Mouse (Mus musculus): ENCODE measurements around the gene Samhd1. TPM values are rescaled to one million over a fixed set of nuclear protein-coding genes. Genes with fewer than 3 reads are reported as not detected.

The Samhd1 gene
- polyA plus RNA-seq, 1 experiment from 2014 or later: 103 TPM

DNA sequence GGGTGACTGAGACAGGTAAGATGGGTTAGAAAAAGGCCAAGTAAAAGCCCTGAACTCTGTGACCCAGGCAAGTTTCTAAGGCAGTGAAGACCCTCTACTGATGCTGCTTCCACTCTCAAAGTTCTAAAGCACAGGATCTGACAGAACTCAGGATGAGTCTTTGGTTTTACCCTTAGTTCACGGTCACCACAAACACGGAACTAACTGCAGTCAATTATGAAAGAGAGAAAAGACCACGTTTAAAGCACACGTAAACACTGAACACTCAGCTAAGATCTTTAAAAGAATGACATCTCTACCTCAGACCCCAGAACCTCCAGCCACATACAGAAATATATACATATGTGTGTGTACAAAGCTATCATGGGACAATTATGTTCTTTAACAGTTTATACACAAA lies 6.0 kb downstream of the Samhd1 start:
- WGBS: 70% methylated on average over 4 of the region's 4 CpGs
- ATAC-seq: no peak
- no peak for TF ChIP-seq EP300 (IDR thresholded peaks at IDR 0.05)
- no peak for TF ChIP-seq CTCF (IDR thresholded peaks at IDR 0.05)
- H3K9me3 ChIP-seq (ENCODE audit: low read length): no peaks in the 10 kb centered on the region
- peak overlapping the region; percentile 33; the same call in 1 of the 2 replicates for H3K4me2 ChIP-seq (replicated peaks; ENCODE audit: low read depth, low read length)
- no peak overlapping the region for H3K9ac ChIP-seq (replicated peaks; ENCODE audit: low read depth)
- no peaks in the 10 kb centered on the region; the same call in 1 of the 2 replicates for H3K4me1 ChIP-seq (ENCODE audit: insufficient read depth, low read depth, low read length)
- H3K36me3 ChIP-seq (ENCODE audit: insufficient read depth, low read length): no peaks in the 10 kb centered on the region
- no peak for DNase-seq (ENCODE audit: low spot score)
- H3K27ac ChIP-seq (ENCODE audit: low read length): 0 out of 2 replicates have a peak overlapping the region, but pooled peaks have one; percentile 51
- 0 out of 2 replicates have a peak overlapping the region, but pooled peaks have one; percentile 14 for H3K4me3 ChIP-seq (ENCODE audit: low read depth, low read length)
- H3K27me3 ChIP-seq (replicated peaks; ENCODE audit: insufficient read depth, low read length): no peaks in the 10 kb centered on the region

DNA sequence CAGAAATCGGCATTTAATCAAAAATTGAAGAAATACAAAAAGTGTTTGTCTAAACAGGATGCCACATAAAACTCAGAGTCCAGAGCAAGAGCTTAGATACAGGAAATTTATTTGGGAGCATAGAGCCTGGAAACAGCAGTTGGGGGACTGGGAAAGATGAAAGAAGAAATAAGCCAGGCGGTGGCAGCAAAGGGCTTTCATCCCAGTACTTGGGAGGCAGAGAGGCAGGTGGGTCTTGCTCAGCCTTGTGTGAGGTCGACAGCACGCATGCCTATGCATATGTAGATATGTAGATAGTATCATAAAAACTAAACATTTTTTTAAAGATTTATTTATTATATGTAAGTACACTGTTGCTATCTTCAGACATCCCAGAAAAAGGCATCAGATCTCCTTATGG lies 7.0 kb downstream of the Samhd1 start:
- Histone ChIP-seq H3K4me2 (replicated peaks; ENCODE audit: low read depth, low read length) (no peak overlapping the region), H3K9ac (replicated peaks; ENCODE audit: low read depth) (no peak overlapping the region), H3K9me3 (ENCODE audit: low read length) (no peaks in the 10 kb centered on the region), H3K27me3 (replicated peaks; ENCODE audit: insufficient read depth, low read length) (no peaks in the 10 kb centered on the region), H3K4me3 (ENCODE audit: low read depth, low read length) (no peak overlapping the region), H3K4me1 (ENCODE audit: insufficient read depth, low read depth, low read length) (no peaks in the 10 kb centered on the region; the same call in 1 of the 2 replicates), H3K27ac (ENCODE audit: low read length) (no peak overlapping the region), H3K36me3 (ENCODE audit: insufficient read depth, low read length) (no peaks in the 10 kb centered on the region)
- WGBS: 53% methylated on average over 4 of the region's 4 CpGs
- DNase-seq (ENCODE audit: low spot score) (peak; percentile 49), ATAC-seq (no peak)
- TF ChIP-seq CTCF (IDR thresholded peaks at IDR 0.05): peak; percentile 60
- TF ChIP-seq EP300 (IDR thresholded peaks at IDR 0.05): no peak

DNA sequence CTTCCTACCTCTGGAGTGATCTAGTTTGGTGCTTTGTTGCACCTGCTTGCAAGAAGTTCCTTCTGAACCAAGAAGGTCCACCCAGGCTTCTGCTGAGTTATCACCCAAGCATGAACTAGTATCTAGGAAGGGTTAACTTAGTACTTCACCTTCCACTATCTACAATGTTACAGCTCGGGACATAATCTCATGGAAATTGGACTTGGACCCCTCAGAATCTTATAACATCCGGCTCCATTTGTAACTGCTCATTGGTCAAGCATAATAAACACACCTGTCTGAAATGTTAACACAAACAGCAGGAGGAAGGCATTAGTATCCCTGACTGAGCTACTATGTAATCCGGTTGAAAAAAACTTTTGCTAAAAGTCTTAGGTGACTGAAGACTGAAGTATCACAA lies 7.7 kb downstream of the Samhd1 start:
- H3K4me1 ChIP-seq (ENCODE audit: insufficient read depth, low read depth, low read length): no peaks in the 10 kb centered on the region; the same call in 1 of the 2 replicates
- ATAC-seq (no peak), DNase-seq (ENCODE audit: low spot score) (no peak)
- H3K9ac ChIP-seq (replicated peaks; ENCODE audit: low read depth): no peak overlapping the region
- H3K36me3 ChIP-seq (ENCODE audit: insufficient read depth, low read length): no peaks in the 10 kb centered on the region
- TF ChIP-seq CTCF (IDR thresholded peaks at IDR 0.05): no peak
- TF ChIP-seq EP300 (IDR thresholded peaks at IDR 0.05): no peak
- no peak overlapping the region for H3K4me3 ChIP-seq (ENCODE audit: low read depth, low read length)
- H3K27ac ChIP-seq (ENCODE audit: low read length): no peak overlapping the region
- no peak overlapping the region for H3K4me2 ChIP-seq (replicated peaks; ENCODE audit: low read depth, low read length)
- no peaks in the 10 kb centered on the region for H3K9me3 ChIP-seq (ENCODE audit: low read length)
- H3K27me3 ChIP-seq (replicated peaks; ENCODE audit: insufficient read depth, low read length): no peaks in the 10 kb centered on the region
- 69% methylated on average over 3 of the region's 3 CpGs for WGBS

DNA sequence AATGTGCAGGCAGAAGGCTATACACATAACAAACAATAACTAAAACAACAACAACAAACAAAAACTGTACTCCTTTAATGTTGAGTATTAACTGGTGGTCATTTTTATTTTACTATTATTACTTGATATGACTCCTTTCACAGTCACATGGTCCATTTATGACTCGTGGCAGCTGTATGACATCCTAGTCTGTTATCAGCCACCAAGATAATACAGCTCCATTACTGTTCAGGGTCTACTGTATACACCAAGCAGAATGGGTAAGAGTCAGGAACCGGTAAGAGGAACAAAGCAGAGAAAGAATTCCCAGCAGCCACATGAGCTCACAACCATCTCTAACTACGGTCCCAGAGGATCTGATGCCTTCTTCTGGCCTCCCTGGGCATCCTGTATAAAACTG lies 9.8 kb downstream of the Samhd1 start:
- H3K9ac ChIP-seq (replicated peaks; ENCODE audit: low read depth): no peak overlapping the region
- no peaks in the 10 kb centered on the region; the same call in 1 of the 2 replicates for H3K4me1 ChIP-seq (ENCODE audit: insufficient read depth, low read depth, low read length)
- WGBS: 87% methylated on average over 3 of the region's 3 CpGs
- no peaks in the 10 kb centered on the region for H3K9me3 ChIP-seq (ENCODE audit: low read length)
- H3K4me2 ChIP-seq (replicated peaks; ENCODE audit: low read depth, low read length): no peak overlapping the region
- no peak overlapping the region for H3K27ac ChIP-seq (ENCODE audit: low read length)
- no peak for TF ChIP-seq CTCF (IDR thresholded peaks at IDR 0.05)
- no peak for TF ChIP-seq EP300 (IDR thresholded peaks at IDR 0.05)
- no peak overlapping the region for H3K4me3 ChIP-seq (ENCODE audit: low read depth, low read length)
- peaks cover 17% of the 10 kb centered on the region; the same call in 1 of the 2 replicates for H3K36me3 ChIP-seq (ENCODE audit: insufficient read depth, low read length)
- H3K27me3 ChIP-seq (replicated peaks; ENCODE audit: insufficient read depth, low read length): no peaks in the 10 kb centered on the region
- DNase-seq (ENCODE audit: low spot score) (no peak), ATAC-seq (no peak)

DNA sequence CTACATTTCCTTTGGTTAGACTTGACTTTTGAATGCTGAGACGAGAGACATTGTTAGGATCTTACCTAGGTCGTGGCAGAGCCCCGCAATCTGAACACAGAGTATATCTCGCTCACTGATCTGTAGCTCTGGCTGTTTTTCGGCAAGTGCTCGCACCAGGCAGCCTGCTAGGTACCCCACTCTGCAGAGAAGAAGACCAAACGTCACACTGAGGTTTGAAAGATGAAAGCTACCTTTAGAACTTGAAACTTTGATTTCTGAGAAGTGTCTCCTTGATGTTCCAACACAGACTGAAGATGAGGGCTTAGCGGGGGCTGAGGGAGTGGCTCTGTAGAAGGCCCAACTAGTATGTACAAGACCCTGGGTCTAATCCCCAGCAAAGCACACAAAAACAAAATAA lies 13.3 kb downstream of the Samhd1 start:
- WGBS: 91% methylated on average over 8 of the region's 8 CpGs

DNA sequence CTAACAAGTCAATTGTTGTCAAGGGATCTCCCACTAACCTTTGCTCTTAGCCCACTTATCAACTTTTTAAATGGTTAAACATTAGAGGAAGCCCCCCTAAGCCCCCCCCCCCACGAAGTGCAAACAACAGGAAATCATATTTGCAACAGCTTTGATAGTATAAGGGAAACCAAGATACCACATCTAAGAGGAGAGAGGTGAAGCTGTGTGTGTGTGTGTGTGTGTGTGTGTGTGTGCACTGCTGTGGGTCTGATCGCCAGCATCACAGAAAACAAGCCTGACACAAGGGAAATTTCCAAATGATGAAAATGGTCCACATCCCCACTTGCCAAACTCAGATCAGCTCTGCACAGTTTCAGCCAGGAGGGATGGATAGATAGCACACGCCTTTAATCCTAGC lies 16.0 kb downstream of the Samhd1 start:
- no peak for ATAC-seq
- H3K4me1 ChIP-seq (ENCODE audit: insufficient read depth, low read depth, low read length): no peaks in the 10 kb centered on the region

More for the DNA sequence above, 13.3 kb downstream of the Samhd1 start:
- no peak overlapping the region for H3K9ac ChIP-seq (replicated peaks; ENCODE audit: low read depth)
- no peak overlapping the region for H3K27ac ChIP-seq (ENCODE audit: low read length)
- peaks cover 17% of the 10 kb centered on the region; the same call in 1 of the 2 replicates for H3K36me3 ChIP-seq (ENCODE audit: insufficient read depth, low read length)
- no peaks in the 10 kb centered on the region for H3K9me3 ChIP-seq (ENCODE audit: low read length)
- H3K4me3 ChIP-seq (ENCODE audit: low read depth, low read length): no peak overlapping the region
- no peak for TF ChIP-seq CTCF (IDR thresholded peaks at IDR 0.05)
- TF ChIP-seq EP300 (IDR thresholded peaks at IDR 0.05): no peak
- no peak overlapping the region for H3K4me2 ChIP-seq (replicated peaks; ENCODE audit: low read depth, low read length)
- no peaks in the 10 kb centered on the region for H3K4me1 ChIP-seq (ENCODE audit: insufficient read depth, low read depth, low read length)
- no peaks in the 10 kb centered on the region for H3K27me3 ChIP-seq (replicated peaks; ENCODE audit: insufficient read depth, low read length)
- ATAC-seq (no peak), DNase-seq (ENCODE audit: low spot score) (no peak)

DNA sequence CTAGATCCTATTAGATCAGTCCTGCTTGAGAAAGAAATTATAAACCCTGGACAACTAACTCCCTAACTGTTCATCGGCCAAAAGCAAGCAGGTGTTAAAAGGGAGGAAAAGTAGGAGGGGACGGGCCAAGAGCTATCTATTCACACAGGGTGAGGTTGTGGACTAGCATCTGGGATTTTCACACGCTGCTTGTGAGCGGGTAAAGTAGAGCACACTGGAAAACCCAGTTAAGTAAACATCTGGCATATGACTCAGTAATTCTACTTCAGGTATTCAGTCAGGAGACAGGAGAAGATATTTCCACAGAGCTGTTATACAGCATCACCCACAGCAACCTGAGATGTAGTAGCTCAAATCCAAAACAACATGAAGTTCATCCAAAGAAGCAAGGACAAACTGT lies 16.5 kb downstream of the Samhd1 start:
- H3K9me3 ChIP-seq (ENCODE audit: low read length): no peaks in the 10 kb centered on the region
- no peak overlapping the region for H3K27ac ChIP-seq (ENCODE audit: low read length)
- H3K9ac ChIP-seq (replicated peaks; ENCODE audit: low read depth): no peak overlapping the region
- DNase-seq (ENCODE audit: low spot score): no peak
- ATAC-seq: no peak
- H3K36me3 ChIP-seq (ENCODE audit: insufficient read depth, low read length): peaks cover 31% of the 10 kb centered on the region; the same call in 1 of the 2 replicates
- WGBS: 70% methylated on average over 4 of the region's 4 CpGs
- no peak overlapping the region for H3K4me2 ChIP-seq (replicated peaks; ENCODE audit: low read depth, low read length)
- H3K4me3 ChIP-seq (ENCODE audit: low read depth, low read length): no peak overlapping the region
- no peaks in the 10 kb centered on the region for H3K4me1 ChIP-seq (ENCODE audit: insufficient read depth, low read depth, low read length)
- TF ChIP-seq EP300 (IDR thresholded peaks at IDR 0.05) (no peak), CTCF (IDR thresholded peaks at IDR 0.05) (no peak)
- H3K27me3 ChIP-seq (replicated peaks; ENCODE audit: insufficient read depth, low read length): no peaks in the 10 kb centered on the region

More for the DNA sequence above, 16.0 kb downstream of the Samhd1 start:
- no peak overlapping the region for H3K9ac ChIP-seq (replicated peaks; ENCODE audit: low read depth)
- H3K9me3 ChIP-seq (ENCODE audit: low read length): no peaks in the 10 kb centered on the region
- TF ChIP-seq CTCF (IDR thresholded peaks at IDR 0.05) (no peak), EP300 (IDR thresholded peaks at IDR 0.05) (no peak)
- no peak for DNase-seq (ENCODE audit: low spot score)
- H3K27ac ChIP-seq (ENCODE audit: low read length): no peak overlapping the region
- H3K27me3 ChIP-seq (replicated peaks; ENCODE audit: insufficient read depth, low read length): no peaks in the 10 kb centered on the region
- no peak overlapping the region for H3K4me3 ChIP-seq (ENCODE audit: low read depth, low read length)
- WGBS: 51% methylated on average over 3 of the region's 3 CpGs
- H3K4me2 ChIP-seq (replicated peaks; ENCODE audit: low read depth, low read length): no peak overlapping the region
- peaks cover 25% of the 10 kb centered on the region; the same call in 1 of the 2 replicates for H3K36me3 ChIP-seq (ENCODE audit: insufficient read depth, low read length)

Measured in lung, postnatal 0 days (tissue).